Mouse (Mus musculus) ES-E14 (cell line): ENCODE data around the gene Trp63. TPM values are rescaled to one million over a fixed set of nuclear protein-coding genes. Genes with fewer than 3 reads are reported as not detected.

Experiments
- DNase-seq: peaks from one replicate; pipeline ENCODE4 v3.0.0-alpha.2; 2013; ENCODE audit warnings: low read depth, low spot score
- H3K27ac ChIP-seq: 2 replicates; pipeline ENCODE4 v1.5.1; 2012; ENCODE audit warnings: low read depth, mild to moderate bottlenecking, low read length, moderate library complexity, mixed read lengths; ENCODE audit not compliant: poor library complexity, insufficient read depth, severe bottlenecking
- H3K36me3 ChIP-seq: 2 replicates; pipeline ENCODE4 v1.6.1; 2012; ENCODE audit warnings: mild to moderate bottlenecking, low read length, moderate library complexity, mixed read lengths; ENCODE audit not compliant: control insufficient read depth, poor library complexity, insufficient read depth, severe bottlenecking
- H3K4me1 ChIP-seq, 2 experiments: fragments of 150-350 bp in 1 of 2; sonication (generic) in 1 of 2; 2 replicates each; pipeline ENCODE4 v1.6.1; 2012; ENCODE audit warnings: low read length in 2 of 2, mild to moderate bottlenecking in 1 of 2, mixed read lengths in 1 of 2; ENCODE audit not compliant: control insufficient read depth in 2 of 2, insufficient read depth in 2 of 2, poor library complexity in 1 of 2
- H3K4me3 ChIP-seq, 2 experiments: fragments of 150-350 bp in 1 of 2; sonication (generic) in 1 of 2; 2 replicates each; pipeline ENCODE4 v1.5.1; 2012; ENCODE audit warnings: low read length in 2 of 2, low read depth in 1 of 2, mild to moderate bottlenecking in 1 of 2, mixed read lengths in 1 of 2; ENCODE audit not compliant: insufficient read depth in 1 of 2, poor library complexity in 1 of 2, severe bottlenecking in 1 of 2
- H3K9ac ChIP-seq: 2 replicates; pipeline ENCODE4 v1.6.1; 2012; ENCODE audit warnings: low read depth, mild to moderate bottlenecking, low read length, mixed read lengths; ENCODE audit not compliant: poor library complexity, insufficient read depth, severe bottlenecking
- H3K9me3 ChIP-seq: fragments of 150-350 bp; sonication (generic); 2 replicates; pipeline ENCODE4 v1.6.1; 2012; ENCODE audit warnings: low read depth, mild to moderate bottlenecking, low read length; ENCODE audit not compliant: control insufficient read depth, insufficient read depth
- CHD2 ChIP-seq: IDR thresholded peaks from 2 replicates; pipeline ENCODE4 v1.6.1; 2014; ENCODE audit warnings: mild to moderate bottlenecking, low read depth, low read length, inconsistent platforms
- HCFC1 ChIP-seq: IDR thresholded peaks from 2 replicates; pipeline ENCODE4 v1.6.1; 2012; ENCODE audit warnings: low read length, inconsistent platforms, borderline replicate concordance; ENCODE audit not compliant: insufficient read depth
- MAFK ChIP-seq: IDR thresholded peaks from 2 replicates; pipeline ENCODE4 v1.6.1; 2014; ENCODE audit warnings: mild to moderate bottlenecking, low read depth, low read length, inconsistent platforms; ENCODE audit not compliant: insufficient read depth
- ZC3H11A ChIP-seq: IDR thresholded peaks from 2 replicates; pipeline ENCODE4 v1.6.1; 2012; ENCODE audit warnings: low read depth, mild to moderate bottlenecking, inconsistent platforms, low read length, borderline replicate concordance
- ZNF384 ChIP-seq: IDR thresholded peaks from 2 replicates; pipeline ENCODE4 v1.6.1; 2012; ENCODE audit warnings: low read depth, low read length, inconsistent platforms
- in situ Hi-C, 2 experiments: fragments of 600-800 bp; cut with MboI; formaldehyde crosslinking; loops; one replicate each; pipeline ENCODE4 v1.15.1; 2025; ENCODE audit warnings: low sequenced_read_pairs in 2 of 2, inconsistent platforms in 1 of 2; ENCODE audit not compliant: unreplicated experiment in 2 of 2
- total RNA-seq: library from RNA; depleted of rRNA; stranded (reverse); fragments of 300-350 nt; gene quantifications from 2 replicates; pipeline ENCODE4 v1.2.3, GENCODE M21; 2012

The Trp63 gene
- total RNA-seq, 1 experiment = 0.13 TPM

- in situ Hi-C loops = no loop called here
- Histone ChIP-seq H3K9me3 (no peaks in the 10 kb centered on the region), H3K4me3 (no peak overlapping the region), H3K27ac (no peak overlapping the region), H3K9ac (no peak overlapping the region), H3K4me1 (no peaks in the 10 kb centered on the region), H3K36me3 (no peaks in the 10 kb centered on the region)
- no peak for DNase-seq
- TF ChIP-seq MAFK = no peak
- no peak for TF ChIP-seq ZC3H11A
- TF ChIP-seq CHD2 = no peak
- TF ChIP-seq ZNF384 = no peak
- no peak for TF ChIP-seq HCFC1
Observed at GRCm38 (mm10) chr16:25900389-25900908, 216.9 kb downstream of the Trp63 start.

- Histone ChIP-seq H3K36me3 (no peaks in the 10 kb centered on the region), H3K4me3 (no peak overlapping the region), H3K9me3 (no peaks in the 10 kb centered on the region), H3K4me1 (no peaks in the 10 kb centered on the region), H3K27ac (no peak overlapping the region), H3K9ac (no peak overlapping the region)
- in situ Hi-C loops = no loop called here
- no peak for DNase-seq
- TF ChIP-seq MAFK = no peak
- TF ChIP-seq ZC3H11A = no peak
- no peak for TF ChIP-seq ZNF384
- TF ChIP-seq HCFC1 = no peak
- no peak for TF ChIP-seq CHD2
Observed at GRCm38 (mm10) chr16:25912185-25912584, 228.6 kb downstream of the Trp63 start.

GRCm38 (mm10) chr16:25934181-25934580 lies 250.6 kb downstream of the Trp63 start:
- Histone ChIP-seq H3K4me3 (no peak overlapping the region), H3K9ac (no peak overlapping the region), H3K9me3 (no peaks in the 10 kb centered on the region), H3K4me1 (no peaks in the 10 kb centered on the region), H3K36me3 (no peaks in the 10 kb centered on the region), H3K27ac (no peak overlapping the region)
- TF ChIP-seq ZC3H11A (no peak), CHD2 (no peak), ZNF384 (no peak), HCFC1 (no peak), MAFK (no peak)
- in situ Hi-C loops = no loop called here
- no peak for DNase-seq
